Mouse (Mus musculus) kidney, adult 8-10 months (tissue): Measurements from ENCODE around the gene Defb7.

Experiments
- DNase-seq, 2 experiments: peaks; one replicate each; pipeline ENCODE4 v3.0.0; 2022

Gene Defb7

GRCm38 (mm10) chr8:19494797-19495196 lies at the start of gene Defb7:
TSS of gene Defb7 (plus strand) at chr8:19495097.
- no peak for DNase-seq

DNA sequence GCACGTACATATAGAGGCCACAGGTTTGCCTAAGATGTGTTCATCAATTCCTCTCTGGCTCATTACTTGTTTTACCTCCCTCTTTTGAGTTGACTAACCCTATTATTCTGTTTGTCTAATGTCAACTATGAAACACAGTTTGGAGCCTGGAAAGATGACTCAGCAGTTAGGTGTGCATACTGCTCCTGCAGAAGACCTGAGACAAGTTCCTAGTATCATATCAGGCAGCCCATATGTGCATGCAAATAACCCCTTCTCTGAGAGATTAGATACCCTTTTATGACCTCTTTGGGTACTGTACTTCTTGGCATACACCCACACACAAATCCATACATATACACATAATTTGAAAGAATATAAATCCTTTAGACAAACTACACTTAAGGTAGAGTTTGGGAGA lies 48.5 kb upstream of the Defb7 start:
- no peak for DNase-seq

DNA sequence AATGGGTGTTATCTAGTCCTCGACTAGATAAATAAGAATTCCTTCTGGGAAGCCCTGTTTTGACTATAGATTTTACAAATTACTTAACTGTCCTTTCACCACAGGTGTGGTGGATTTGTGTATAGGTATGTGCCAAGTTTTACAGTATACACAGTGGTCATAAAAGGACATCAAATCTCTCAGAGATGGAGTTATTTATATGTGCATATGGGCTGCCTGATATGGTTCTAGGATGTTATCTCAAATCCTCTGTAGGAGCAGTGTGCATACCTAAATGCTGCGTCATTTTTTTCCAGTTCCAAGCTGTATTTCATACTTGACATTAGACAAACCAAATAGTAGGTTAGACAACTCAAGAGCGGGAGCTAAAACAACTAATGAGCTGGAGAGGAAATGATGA lies 33.5 kb upstream of the Defb7 start:
- DNase-seq: no peak

GRCm38 (mm10) chr8:19469026-19469425 lies 25.9 kb upstream of the Defb7 start:
- no peak for DNase-seq

DNA sequence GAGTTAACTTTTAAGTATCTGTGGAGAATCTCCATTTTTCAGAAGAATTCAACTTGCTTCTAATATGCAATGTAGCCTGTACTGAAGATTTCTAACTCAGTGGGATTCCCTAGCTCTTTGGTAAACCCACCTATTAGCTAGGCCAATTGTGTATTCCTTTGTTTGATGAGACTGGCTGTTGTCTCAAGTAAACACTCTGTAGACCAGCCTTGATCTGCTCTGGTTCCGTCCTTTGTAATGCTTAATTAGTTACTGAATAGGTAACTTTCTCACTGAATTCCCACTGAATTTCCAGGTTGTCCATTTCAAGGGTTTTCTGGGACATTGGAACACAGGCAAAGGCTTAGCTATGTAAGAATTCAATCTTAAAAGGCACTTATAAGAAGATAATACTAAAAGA lies 5.6 kb downstream of the Defb7 start:
- DNase-seq: no peak

DNA sequence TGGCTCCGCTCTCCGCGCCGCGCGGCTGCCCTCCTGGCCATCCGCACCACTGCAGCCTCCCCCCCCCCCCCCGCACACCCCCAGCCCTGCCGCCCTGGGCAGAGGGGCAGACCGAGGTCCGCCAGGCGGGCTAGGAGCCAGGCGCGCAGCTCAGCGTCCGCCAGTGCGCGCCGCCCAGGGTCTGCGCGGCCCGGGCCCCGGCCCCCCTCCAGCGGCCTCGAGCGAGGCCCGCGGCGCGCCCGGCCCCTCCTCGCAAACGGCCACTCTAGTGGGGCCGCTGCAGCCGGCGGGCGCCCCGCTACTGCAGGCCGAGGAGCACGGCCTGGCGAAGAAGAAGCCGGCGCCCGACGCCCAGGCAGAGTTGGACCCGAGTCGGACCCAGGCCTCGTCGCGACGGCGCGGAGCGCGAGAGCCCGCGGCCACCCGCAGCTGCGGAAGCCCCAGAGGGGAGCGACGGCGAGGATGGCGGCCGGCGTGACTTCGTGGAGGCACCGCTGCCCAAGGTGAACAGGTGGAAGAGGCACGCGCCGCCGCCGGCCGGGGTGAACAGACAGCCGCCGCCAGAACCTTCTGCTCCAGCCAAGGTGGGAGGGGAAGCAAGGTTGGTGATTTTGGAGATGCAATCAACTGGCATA lies 40.4 kb downstream of the Defb7 start:
- DNase-seq: no peak

GRCm38 (mm10) chr8:19540376-19540775 lies 45.5 kb downstream of the Defb7 start:
- DNase-seq: no peak
